Mouse (Mus musculus) heart, postnatal 0 days (tissue): ENCODE measurements around the gene Napa. TPM values are rescaled to one million over a fixed set of nuclear protein-coding genes. Genes with fewer than 3 reads are reported as not detected.

ENCODE experiments used
- ATAC-seq: fragments of 200-750 bp; cut with Nextera tagmentation; 2 replicates; pipeline ENCODE4 v1.8.0; 2017; ENCODE audit warnings: low read depth, moderate number of reproducible peaks, moderate library complexity; ENCODE audit not compliant: insufficient read depth
- DNase-seq: peaks from one replicate; pipeline ENCODE4 v3.0.0-alpha.2; 2016; ENCODE audit warnings: low spot score
- H3K27ac ChIP-seq: fragments of 300-500 bp; sonication (generic); 2 replicates; pipeline ENCODE4 v1.5.1; 2014; ENCODE audit warnings: low read depth, mild to moderate bottlenecking
- H3K27me3 ChIP-seq: fragments of 300-500 bp; sonication (generic); 2 replicates; pipeline ENCODE4 v1.6.1; 2014; ENCODE audit warnings: low read length, mixed read lengths; ENCODE audit not compliant: control insufficient read depth, insufficient read depth
- H3K36me3 ChIP-seq: fragments of 300-500 bp; sonication (generic); replicated peaks from 2 replicates; pipeline ENCODE4 v1.6.1; 2014; ENCODE audit warnings: low read length, mixed read lengths; ENCODE audit not compliant: control insufficient read depth, insufficient read depth
- H3K4me1 ChIP-seq: fragments of 300-500 bp; sonication (generic); 2 replicates; pipeline ENCODE4 v1.6.1; 2014; ENCODE audit warnings: antibody characterized with exemption; ENCODE audit not compliant: control insufficient read depth, insufficient read depth
- H3K4me2 ChIP-seq: fragments of 300-500 bp; sonication (generic); 2 replicates; pipeline ENCODE4 v1.6.1; 2014; ENCODE audit warnings: low read depth, mild to moderate bottlenecking, low read length, moderate library complexity
- H3K4me3 ChIP-seq: fragments of 300-500 bp; sonication (generic); 2 replicates; pipeline ENCODE4 v1.5.1; 2014; ENCODE audit warnings: low read depth, low read length
- H3K9ac ChIP-seq: fragments of 300-500 bp; sonication (generic); replicated peaks from 2 replicates; pipeline ENCODE4 v1.6.1; 2014; ENCODE audit warnings: low read depth, low read length, mixed read lengths
- H3K9me3 ChIP-seq: fragments of 300-500 bp; sonication (generic); replicated peaks from 2 replicates; pipeline ENCODE4 v1.6.1; 2016; ENCODE audit warnings: low read length; ENCODE audit not compliant: control insufficient read depth
- CTCF ChIP-seq: IDR thresholded peaks from 2 replicates; pipeline ENCODE4 v1.5.1; 2016; ENCODE audit warnings: antibody characterized with exemption, control low read depth, low read depth
- EP300 ChIP-seq: IDR thresholded peaks from 2 replicates; pipeline ENCODE4 v1.6.1; 2016; ENCODE audit warnings: antibody characterized with exemption, low read depth
- WGBS: fragments of 180-500 bp; shearing (Covaris S2); extraction: QIAGEN DNeasy Blood & Tissue Kit; methylation state at CpG from one replicate; pipeline ENCODE4 v1.1.7; 2014; 5-methylcytosine and 5-hydroxymethylcytosine counted together
- polyA plus RNA-seq: library from polyadenylated mRNA; unstranded; fragments of >200 nt; fragmentation: Nextera tagmentation; extraction: Ambion mirVana; gene quantifications from 2 replicates; pipeline ENCODE4 v1.2.1, GENCODE M21; 2015
- total RNA-seq: library from RNA; depleted of rRNA; stranded (reverse); fragments of >200 nt; gene quantifications from 2 replicates; pipeline ENCODE4 v1.2.3, GENCODE M21; 2014; ENCODE audit warnings: low replicate concordance

Napa gene
- total and polyA plus RNA-seq, 2 experiments from 2014 or later = 144 to 259 TPM

GRCm38 (mm10) chr7:16116418-16116817 lies 18.2 kb downstream of the Napa start:
- Histone ChIP-seq H3K9me3 (no peaks in the 10 kb centered on the region), H3K27ac (no peak overlapping the region), H3K36me3 (peaks cover 63% of the 10 kb centered on the region), H3K4me3 (no peak overlapping the region), H3K4me1 (0 out of 2 replicates have a peak, but pooled peaks cover 4% of the 10 kb centered on the region), H3K4me2 (no peak overlapping the region), H3K27me3 (no peaks in the 10 kb centered on the region), H3K9ac (no peak overlapping the region)
- ATAC-seq = no peak
- TF ChIP-seq EP300 = no peak
- no peak for TF ChIP-seq CTCF
- WGBS = 91% methylated on average over 7 of the region's 7 CpGs
- DNase-seq = no peak

GRCm38 (mm10) chr7:16117100-16117499 lies 18.8 kb downstream of the Napa start:
- no peak for ATAC-seq
- Histone ChIP-seq H3K4me3 (no peak overlapping the region), H3K27ac (no peak overlapping the region), H3K27me3 (no peaks in the 10 kb centered on the region), H3K9me3 (no peaks in the 10 kb centered on the region), H3K4me2 (no peak overlapping the region), H3K4me1 (0 out of 2 replicates have a peak, but pooled peaks cover 4% of the 10 kb centered on the region), H3K9ac (no peak overlapping the region), H3K36me3 (peaks cover 56% of the 10 kb centered on the region)
- DNase-seq = no peak
- WGBS = 79% methylated on average over 3 of the region's 3 CpGs
- no peak for TF ChIP-seq EP300
- TF ChIP-seq CTCF = no peak

GRCm38 (mm10) chr7:16119569-16120261 lies 21.5 kb downstream of the Napa start, which contains the start of gene Kptn:
TSS of gene Kptn (plus strand) at chr7:16119895.
- Histone ChIP-seq H3K4me1 (0 out of 2 replicates have a peak, but pooled peaks cover 4% of the 10 kb centered on the region), H3K4me2 (peak within 1 kb of the TSS; percentile 64), H3K36me3 (peaks cover 39% of the 10 kb centered on the region), H3K27ac (peak within 1 kb of the TSS; percentile 86), H3K27me3 (no peaks in the 10 kb centered on the region), H3K4me3 (peak within 1 kb of the TSS; percentile 76), H3K9ac (peak within 1 kb of the TSS; percentile 63), H3K9me3 (no peaks in the 10 kb centered on the region)
- 1% methylated on average over 33 of the region's 33 CpGs for WGBS
- DNase-seq = peak; percentile 92
- ATAC-seq = peak; percentile 87
- TF ChIP-seq EP300 (no peak), CTCF (peak; percentile 89)

- peaks cover 38% of the 10 kb centered on the region for H3K36me3 ChIP-seq
- no peak for DNase-seq
- no peak overlapping the region for H3K27ac ChIP-seq
- 36% methylated on average over 9 of the region's 9 CpGs for WGBS
- no peak for TF ChIP-seq CTCF
- H3K27me3 ChIP-seq = no peaks in the 10 kb centered on the region
- H3K4me1 ChIP-seq = 0 out of 2 replicates have a peak, but pooled peaks cover 4% of the 10 kb centered on the region
- peak overlapping the region; percentile 76 for H3K4me3 ChIP-seq
- H3K9me3 ChIP-seq = no peaks in the 10 kb centered on the region
- no peak for ATAC-seq
- peak overlapping the region; percentile 64 for H3K4me2 ChIP-seq
- peak overlapping the region; percentile 63 for H3K9ac ChIP-seq
Measured at GRCm38 (mm10) chr7:16120262-16120600, 22.0 kb downstream of the Napa start.

GRCm38 (mm10) chr7:16125829-16126228 lies 27.6 kb downstream of the Napa start:
- no peaks in the 10 kb centered on the region for H3K9me3 ChIP-seq
- DNase-seq = no peak
- no peak overlapping the region for H3K4me3 ChIP-seq
- peaks cover 12% of the 10 kb centered on the region; the same call in 1 of the 2 replicates for H3K4me1 ChIP-seq
- no peaks in the 10 kb centered on the region for H3K27me3 ChIP-seq
- H3K36me3 ChIP-seq = peaks cover 18% of the 10 kb centered on the region; the same call in 1 of the 2 replicates
- TF ChIP-seq CTCF (no peak), EP300 (no peak)
- H3K4me2 ChIP-seq = no peak overlapping the region
- H3K9ac ChIP-seq = no peak overlapping the region
- no peak for ATAC-seq
- H3K27ac ChIP-seq = no peak overlapping the region
- WGBS = 73% methylated on average over 9 of the region's 9 CpGs
